Mouse (Mus musculus) forebrain, embryonic 11.5 days (tissue): ENCODE measurements around the gene Wdr86. TPM values are rescaled to one million over a fixed set of nuclear protein-coding genes. Genes with fewer than 3 reads are reported as not detected.
"Not testable (repeated sequence)": the region's sequence is repeated elsewhere in the genome, so short reads cannot be mapped to it uniquely, and the experiment has no call there.

ENCODE experiments used
- ATAC-seq: fragments of 200-750 bp; cut with Nextera tagmentation; replicated peaks from 2 replicates; pipeline ENCODE4 v1.8.0; 2017; ENCODE audit warnings: moderate TSS enrichment; ENCODE audit not compliant: low FRiP score
- DNase-seq: peaks from one replicate; pipeline ENCODE4 v3.0.0-alpha.2; 2017; ENCODE audit warnings: low spot score
- H3K27ac ChIP-seq: fragments of 300-500 bp; sonication (generic); 2 replicates; pipeline ENCODE4 v1.5.1; 2014; ENCODE audit warnings: low read depth, low read length
- H3K27me3 ChIP-seq: fragments of 300-500 bp; sonication (generic); 2 replicates; pipeline ENCODE4 v1.6.1; 2014; ENCODE audit warnings: mild to moderate bottlenecking, low read length, mixed read lengths; ENCODE audit not compliant: control insufficient read depth, insufficient read depth
- H3K36me3 ChIP-seq: fragments of 300-500 bp; sonication (generic); 2 replicates; pipeline ENCODE4 v1.6.1; 2014; ENCODE audit warnings: mild to moderate bottlenecking, low read length, moderate library complexity, mixed read lengths; ENCODE audit not compliant: control insufficient read depth, insufficient read depth
- H3K4me1 ChIP-seq: fragments of 300-500 bp; sonication (generic); replicated peaks from 2 replicates; pipeline ENCODE4 v1.6.1; 2014; ENCODE audit warnings: low read length, mixed read lengths; ENCODE audit not compliant: control insufficient read depth, insufficient read depth
- H3K4me2 ChIP-seq: fragments of 300-500 bp; sonication (generic); 2 replicates; pipeline ENCODE4 v1.6.1; 2014; ENCODE audit warnings: low read depth, mild to moderate bottlenecking, low read length, moderate library complexity, mixed read lengths; ENCODE audit not compliant: severe bottlenecking
- H3K4me3 ChIP-seq: fragments of 300-500 bp; sonication (generic); 2 replicates; pipeline ENCODE4 v1.5.1; 2014; ENCODE audit warnings: low read depth, low read length
- H3K9ac ChIP-seq: fragments of 300-500 bp; sonication (generic); 2 replicates; pipeline ENCODE4 v1.6.1; 2014; ENCODE audit warnings: low read length
- H3K9me3 ChIP-seq: fragments of 300-500 bp; sonication (generic); 2 replicates; pipeline ENCODE4 v1.6.1; 2016; ENCODE audit warnings: low read length, mixed read lengths; ENCODE audit not compliant: control insufficient read depth
- WGBS: fragments of 180-500 bp; shearing (Covaris S2); extraction: QIAGEN DNeasy Blood & Tissue Kit; methylation state at CpG from one replicate; pipeline ENCODE4 v1.1.7; 2014; 5-methylcytosine and 5-hydroxymethylcytosine counted together
- polyA plus RNA-seq: library from polyadenylated mRNA; unstranded; fragments of >200 nt; fragmentation: Nextera tagmentation; extraction: Ambion mirVana; gene quantifications from 2 replicates; pipeline ENCODE4 v1.2.1, GENCODE M21; 2014

Gene Wdr86
- 13.6 and 16.1 TPM in 2 replicates for polyA plus RNA-seq

- ATAC-seq (peak; percentile 45; the same call in 1 of the 2 replicates), DNase-seq (peak; percentile 74)
- Histone ChIP-seq H3K9ac (peak within 1 kb of the TSS; percentile 55), H3K4me3 (peak within 1 kb of the TSS; percentile 39), H3K27ac (no peak within 1 kb of the TSS), H3K4me1 (peaks cover 12% of the 10 kb centered on the region), H3K9me3 (no peaks in the 10 kb centered on the region), H3K36me3 (no peaks in the 10 kb centered on the region), H3K27me3 (peaks cover 20% of the 10 kb centered on the region), H3K4me2 (peak within 1 kb of the TSS; percentile 66)
- WGBS: under 1% methylated on average over 23 of the region's 23 CpGs
Measured at GRCm38 (mm10) chr5:24730488-24730871, at the start of gene Wdr86. Gene Wdr86 (minus strand): TSS chr5:24730727.

DNA sequence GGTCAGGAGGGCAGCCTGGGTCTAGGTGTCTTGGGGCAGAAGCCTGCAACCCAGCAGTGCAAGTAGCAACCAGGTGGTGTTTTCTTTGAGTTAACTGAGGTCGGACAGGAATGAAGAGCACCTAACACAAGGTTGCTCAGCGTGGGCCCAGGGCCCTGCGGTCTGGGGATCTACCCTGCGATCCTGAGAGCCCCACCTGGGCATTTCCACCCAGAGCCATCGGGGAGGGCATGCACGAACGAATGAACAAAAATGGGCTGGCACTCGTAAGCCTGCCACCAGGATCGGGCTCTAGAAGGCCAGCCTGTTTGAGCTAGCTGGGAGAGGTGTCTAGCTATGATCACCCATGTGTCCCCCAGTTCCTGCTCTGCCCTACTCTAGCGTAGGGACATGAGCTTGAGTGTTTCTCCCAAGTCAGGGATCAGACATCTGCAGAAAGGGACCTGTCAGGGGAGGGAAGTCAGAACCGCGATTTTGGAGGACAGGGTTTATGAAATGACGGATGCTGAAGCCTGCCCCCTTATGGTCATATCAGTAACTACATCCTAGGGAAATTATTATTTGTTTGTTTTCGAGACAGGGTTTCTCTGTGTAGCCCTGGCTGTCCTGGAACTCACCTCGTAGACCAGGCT lies 49.5 kb upstream of the Wdr86 start:
- no peaks in the 10 kb centered on the region for H3K4me1 ChIP-seq
- no peak overlapping the region for H3K27ac ChIP-seq
- no peak overlapping the region for H3K9ac ChIP-seq
- no peak overlapping the region for H3K4me3 ChIP-seq
- no peak overlapping the region for H3K4me2 ChIP-seq
- no peaks in the 10 kb centered on the region for H3K9me3 ChIP-seq
- WGBS: 43% methylated on average over 15 of the region's 15 CpGs
- peak; percentile 52 for DNase-seq
- no peaks in the 10 kb centered on the region; the same call in 1 of the 2 replicates for H3K27me3 ChIP-seq
- H3K36me3 ChIP-seq: no peaks in the 10 kb centered on the region
- no peak for ATAC-seq

DNA sequence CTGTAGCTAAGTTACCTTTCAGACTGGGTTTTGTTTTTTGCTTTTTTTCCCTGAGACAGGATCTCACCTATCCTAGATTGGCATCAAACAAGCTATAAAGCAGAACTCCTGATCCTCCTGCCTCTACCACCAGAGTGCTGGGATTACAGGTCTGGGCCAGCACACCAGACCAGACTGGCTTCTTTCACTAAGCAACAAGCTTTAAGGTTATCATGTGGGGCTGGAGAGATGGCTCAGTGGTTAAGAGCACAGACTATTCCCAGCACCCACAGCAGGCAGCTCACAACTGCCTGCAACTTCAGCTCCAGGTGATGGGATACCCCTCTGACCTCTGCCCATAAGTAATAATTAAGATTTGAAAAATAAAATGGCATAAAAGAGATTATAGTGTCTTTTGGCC lies 48.8 kb upstream of the Wdr86 start:
- Histone ChIP-seq H3K36me3 (no peaks in the 10 kb centered on the region), H3K4me2 (no peak overlapping the region), H3K4me1 (no peaks in the 10 kb centered on the region), H3K9ac (no peak overlapping the region), H3K27me3 (no peaks in the 10 kb centered on the region; the same call in 1 of the 2 replicates), H3K9me3 (no peaks in the 10 kb centered on the region), H3K4me3 (no peak overlapping the region), H3K27ac (no peak overlapping the region)
- ATAC-seq: no peak
- DNase-seq: peak; percentile 13

GRCm38 (mm10) chr5:24778843-24779140 lies 48.3 kb upstream of the Wdr86 start:
- Histone ChIP-seq H3K27me3 (no peaks in the 10 kb centered on the region; the same call in 1 of the 2 replicates), H3K9ac (0 out of 2 replicates have a peak overlapping the region, but pooled peaks have one; percentile 1), H3K4me3 (no peak overlapping the region), H3K4me1 (no peaks in the 10 kb centered on the region), H3K4me2 (no peak overlapping the region), H3K27ac (no peak overlapping the region), H3K36me3 (no peaks in the 10 kb centered on the region), H3K9me3 (no peaks in the 10 kb centered on the region)
- 43% methylated on average over 13 of the region's 13 CpGs for WGBS
- DNase-seq (peak; percentile 50), ATAC-seq (no peak)

DNA sequence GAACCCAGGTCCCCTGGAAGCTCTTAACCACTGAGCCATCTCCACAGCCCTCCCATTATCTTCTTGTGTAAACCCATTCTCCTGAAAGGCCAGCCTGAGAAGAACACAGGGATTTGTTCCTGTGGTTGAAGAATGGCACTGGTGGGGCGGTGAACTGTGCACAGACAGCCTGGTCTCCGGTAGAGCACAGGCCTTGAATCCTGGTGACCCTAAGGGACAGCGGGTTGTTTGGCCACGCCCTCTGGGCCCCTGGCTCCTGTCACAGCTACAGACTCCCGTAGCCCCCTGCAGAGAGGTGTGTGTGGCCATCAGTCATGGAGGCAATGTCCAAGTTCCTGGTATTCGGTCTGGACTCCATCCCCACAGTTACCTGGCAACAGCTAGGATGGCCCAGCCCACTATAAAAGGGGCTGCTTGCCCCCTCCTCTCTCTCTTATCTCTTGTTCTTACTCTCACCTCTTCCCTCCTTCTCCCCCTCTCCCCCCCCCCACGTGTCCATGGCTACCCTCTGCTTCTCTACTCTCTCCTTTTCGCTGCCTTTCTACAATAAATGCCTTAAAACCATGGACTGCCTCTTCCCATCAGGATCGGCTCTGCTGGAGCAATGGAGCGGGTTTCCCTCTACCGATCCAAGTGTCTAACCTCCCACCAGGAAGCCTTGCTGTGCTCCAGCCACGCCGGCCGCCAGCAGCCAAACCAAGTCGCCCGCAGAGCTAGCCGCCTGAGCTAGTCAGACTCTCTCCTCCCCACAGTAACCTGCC lies 47.7 kb upstream of the Wdr86 start:
- Histone ChIP-seq H3K27ac (no peak overlapping the region), H3K27me3 (no peaks in the 10 kb centered on the region; the same call in 1 of the 2 replicates), H3K9me3 (no peaks in the 10 kb centered on the region), H3K36me3 (no peaks in the 10 kb centered on the region), H3K4me3 (no peak overlapping the region), H3K4me1 (no peaks in the 10 kb centered on the region), H3K4me2 (no peak overlapping the region), H3K9ac (0 out of 2 replicates have a peak overlapping the region, but pooled peaks have one; percentile 1)
- WGBS: 18% methylated on average over 17 of the region's 17 CpGs
- DNase-seq: peak; percentile 46
- no peak for ATAC-seq

DNA sequence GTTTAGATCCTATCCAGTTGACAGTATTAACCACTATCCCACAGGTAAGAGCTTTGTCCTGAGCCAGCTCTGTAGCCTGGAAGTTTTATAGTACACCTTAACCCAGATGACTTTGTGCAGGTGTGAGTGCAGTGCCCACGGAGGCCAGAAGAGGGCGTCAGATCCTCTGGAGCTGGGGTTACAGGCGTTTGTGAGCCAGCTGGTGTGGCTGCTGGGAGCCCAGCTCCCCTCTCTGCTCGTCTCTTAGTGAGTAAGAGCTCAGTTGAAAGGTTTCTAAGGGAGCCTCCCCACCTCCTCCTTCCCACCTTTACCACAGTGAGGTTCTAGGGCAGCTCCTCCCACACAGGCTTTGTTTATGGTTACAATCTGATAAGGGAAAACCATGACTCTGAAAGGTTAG lies 46.2 kb upstream of the Wdr86 start:
- H3K27ac ChIP-seq: no peak overlapping the region
- no peaks in the 10 kb centered on the region for H3K36me3 ChIP-seq
- no peak overlapping the region for H3K4me3 ChIP-seq
- WGBS: 71% methylated on average over 4 of the region's 4 CpGs
- H3K9me3 ChIP-seq: no peaks in the 10 kb centered on the region
- no peak for ATAC-seq
- DNase-seq: peak; percentile 44
- no peaks in the 10 kb centered on the region; the same call in 1 of the 2 replicates for H3K27me3 ChIP-seq
- no peak overlapping the region for H3K4me2 ChIP-seq
- H3K9ac ChIP-seq: no peak overlapping the region
- no peaks in the 10 kb centered on the region for H3K4me1 ChIP-seq

DNA sequence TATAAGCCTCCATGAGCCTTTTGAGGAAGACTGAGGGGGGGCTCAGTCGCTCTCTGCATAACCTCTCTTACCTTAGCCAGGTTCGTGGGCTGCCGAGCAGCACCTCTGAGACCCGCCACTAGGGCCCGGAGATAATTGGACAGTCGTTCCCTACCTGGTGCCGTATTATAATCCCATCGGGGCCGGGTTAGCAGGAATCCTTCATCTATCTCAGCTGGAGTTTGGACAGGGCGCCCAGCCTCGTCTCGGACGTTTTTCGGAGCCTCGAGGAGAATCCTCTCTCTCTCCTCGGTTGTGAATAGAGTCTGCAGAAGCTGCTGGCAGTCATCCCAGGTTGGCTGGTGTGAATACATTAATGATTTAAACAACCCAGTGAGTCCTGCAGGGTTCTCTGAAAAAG lies 44.0 kb upstream of the Wdr86 start:
- WGBS: 93% methylated on average over 16 of the region's 16 CpGs
- ATAC-seq: not testable (repeated sequence)

DNA sequence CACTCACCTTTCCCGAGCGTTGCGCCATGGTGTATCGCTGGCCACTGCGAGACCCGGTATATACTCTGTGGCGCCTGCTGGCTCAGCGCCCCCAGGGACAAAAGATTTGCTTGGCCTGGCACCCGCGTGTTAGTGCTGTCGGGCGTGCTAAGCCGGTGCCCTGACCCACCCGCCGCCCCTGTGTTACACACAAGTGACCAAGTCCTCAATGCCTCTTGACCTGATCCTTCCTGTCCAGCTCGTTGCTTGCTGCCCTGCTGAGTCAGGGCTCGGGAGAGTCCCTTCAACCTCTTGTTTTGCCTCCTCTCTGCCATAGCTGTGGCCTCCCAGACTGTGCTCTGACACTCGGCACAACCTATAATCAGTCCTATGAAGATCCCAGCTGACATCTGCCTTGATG lies 27.3 kb upstream of the Wdr86 start, which contains the start of gene Crygn:
TSS of gene Crygn (minus strand) at position 193 of the 400 bp plus-strand sequence.
- DNase-seq (no peak), ATAC-seq (no peak)
- Histone ChIP-seq H3K27ac (no peak within 1 kb of the TSS), H3K9ac (no peak within 1 kb of the TSS), H3K27me3 (no peaks in the 10 kb centered on the region), H3K4me2 (no peak within 1 kb of the TSS), H3K9me3 (no peaks in the 10 kb centered on the region), H3K4me3 (no peak within 1 kb of the TSS), H3K36me3 (no peaks in the 10 kb centered on the region), H3K4me1 (no peaks in the 10 kb centered on the region)
- WGBS: 29% methylated on average over 18 of the region's 18 CpGs

More for the DNA sequence above, 44.0 kb upstream of the Wdr86 start:
- not testable (repeated sequence) for H3K4me2 ChIP-seq, H3K36me3 ChIP-seq, H3K27me3 ChIP-seq, H3K4me1 ChIP-seq, H3K4me3 ChIP-seq, H3K9me3 ChIP-seq, H3K9ac ChIP-seq, H3K27ac ChIP-seq
- DNase-seq: peak; percentile 20
